8 mouse cellular contexts compared by ENCODE assay signal in genomic region chr11:5239706-5240690, GRCm38 (mm10). TPM values are rescaled to one million over a fixed set of nuclear protein-coding genes. Genes with fewer than 3 reads are reported as not detected.
DNase-seq lines count a peak whose midpoint lies in the region; ATAC-seq and TF ChIP-seq lines count a peak whose summit lies in the region.

No protein-coding gene starts in this region.

- WGBS in heart, embryonic 13.5 days: 7% methylated on average over 10 of the region's 10 CpGs
- WGBS in limb, embryonic 12.5 days: 7% methylated on average over 10 of the region's 10 CpGs
- 9% methylated on average over 10 of the region's 10 CpGs for WGBS in midbrain, postnatal 0 days

- peak overlapping the region; percentile 30 for H3K4me2 ChIP-seq in heart, embryonic 13.5 days
- peak overlapping the region; percentile 33 for H3K4me2 ChIP-seq in limb, embryonic 12.5 days
- H3K4me2 ChIP-seq in midbrain, postnatal 0 days (ENCODE audit: low read depth, low read length, poor library complexity, severe bottlenecking): no peak overlapping the region

- H3K36me3 ChIP-seq in heart, embryonic 13.5 days: peaks cover 47% of the 10 kb centered on the region
- peaks cover 30% of the 10 kb centered on the region for H3K36me3 ChIP-seq in limb, embryonic 12.5 days
- no peaks in the 10 kb centered on the region for H3K36me3 ChIP-seq in midbrain, postnatal 0 days (ENCODE audit: insufficient read depth, low read length)

- no peaks in the 10 kb centered on the region for H3K9me3 ChIP-seq in heart, embryonic 13.5 days
- H3K9me3 ChIP-seq in limb, embryonic 12.5 days: no peaks in the 10 kb centered on the region
- H3K9me3 ChIP-seq in midbrain, postnatal 0 days (ENCODE audit: low read length): no peaks in the 10 kb centered on the region

- peak overlapping the region; percentile 84 for H3K27ac ChIP-seq in heart, embryonic 13.5 days (replicated peaks)
- H3K27ac ChIP-seq in limb, embryonic 12.5 days: peak overlapping the region; percentile 72
- no peak overlapping the region for H3K27ac ChIP-seq in midbrain, postnatal 0 days (ENCODE audit: low read depth, low read length)

- no peak for DNase-seq in heart, adult 9 months (ENCODE audit: low spot score in 2 of 2)
- peak; percentile 74 for DNase-seq in embryo, embryonic 10 days (ENCODE audit: low spot score)
- no peak for DNase-seq in midbrain, postnatal 0 days (ENCODE audit: low spot score)
- no peak for DNase-seq in cerebellum, postnatal 14 days
- DNase-seq in cerebellum, adult 9-11 months: no peak

- peaks cover 59% of the 10 kb centered on the region for H3K4me1 ChIP-seq in heart, embryonic 13.5 days
- peaks cover 34% of the 10 kb centered on the region for H3K4me1 ChIP-seq in limb, embryonic 12.5 days (replicated peaks)
- peaks cover 8% of the 10 kb centered on the region; the same call in 1 of the 2 replicates for H3K4me1 ChIP-seq in midbrain, postnatal 0 days (ENCODE audit: insufficient read depth, low read length)

- H3K4me3 ChIP-seq in heart, embryonic 13.5 days: no peak overlapping the region
- H3K4me3 ChIP-seq in limb, embryonic 12.5 days (replicated peaks): no peak overlapping the region
- no peak overlapping the region for H3K4me3 ChIP-seq in midbrain, postnatal 0 days (ENCODE audit: low read depth, low read length)

- H3K27me3 ChIP-seq in heart, embryonic 13.5 days (replicated peaks): no peaks in the 10 kb centered on the region
- H3K27me3 ChIP-seq in limb, embryonic 12.5 days: no peaks in the 10 kb centered on the region
- no peaks in the 10 kb centered on the region for H3K27me3 ChIP-seq in midbrain, postnatal 0 days (ENCODE audit: insufficient read depth, low read length)

- no peak for TF ChIP-seq CTCF in midbrain, postnatal 0 days (IDR thresholded peaks at IDR 0.05)

- peak overlapping the region; percentile 60 for H3K9ac ChIP-seq in heart, embryonic 13.5 days
- no peak overlapping the region for H3K9ac ChIP-seq in limb, embryonic 12.5 days (replicated peaks)
- H3K9ac ChIP-seq in midbrain, postnatal 0 days (replicated peaks; ENCODE audit: low read length, poor library complexity, severe bottlenecking): no peak overlapping the region

- ATAC-seq in heart, embryonic 13.5 days (ENCODE audit: extremely low read depth, insufficient number of reproducible peaks, low FRiP score, low TSS enrichment): no peak
- ATAC-seq in limb, embryonic 12.5 days (ENCODE audit: insufficient number of reproducible peaks, insufficient read depth, low FRiP score, low TSS enrichment, low read depth): peak; percentile 37
- ATAC-seq in midbrain, postnatal 0 days (ENCODE audit: low FRiP score): peak; percentile 34; the same call in 1 of the 2 replicates
- no peak for ATAC-seq in erythroblast, adult 5-6 weeks (replicated peaks; ENCODE audit: low FRiP score, poor library complexity, severe bottlenecking)

RNA-seq across cellular contexts. Expression of gene Kremen1, which starts 21.4 kb away (rescaled TPM):
- 29.0 and 29.2 TPM in 2 replicates for polyA plus RNA-seq in heart, embryonic 13.5 days (2015; fragmentation: Nextera tagmentation; extraction: Ambion mirVana)
- 24.2 and 26.2 TPM in 2 replicates for polyA plus RNA-seq in limb, embryonic 12.5 days (2016; fragmentation: Nextera tagmentation; extraction: Ambion mirVana)
- total RNA-seq in midbrain, postnatal 0 days (2014; rRNA removed): 8.5 and 11.2 TPM in 2 replicates
- 2.3 and 2.5 TPM in 2 replicates for polyA plus RNA-seq in midbrain, postnatal 0 days (2015; fragmentation: Nextera tagmentation; extraction: Ambion mirVana)
- total RNA-seq in erythroblast, adult 5-6 weeks (2015; ENCODE audit: low replicate concordance): 0.38 TPM in 1 of 2 replicates, not detected in the other
- 0.70 and 1.1 TPM in 2 replicates for total RNA-seq in erythroblast, adult 5-6 weeks (2017; ENCODE audit: low replicate concordance)

Comparison
In these comparisons a context has a peak if more than half of its experiments do, and no peak if none do; other contexts are left out.
1. ATAC-seq: peak in limb, embryonic 12.5 days (single experiment) and midbrain, postnatal 0 days (single experiment); none in heart, embryonic 13.5 days (single experiment) and erythroblast, adult 5-6 weeks (single experiment).